Mouse (Mus musculus): ENCODE results near the gene Cask.
A peak's percentile ranks its signal among the peaks of the same experiment; 100 is the strongest.

Cask gene

DNA sequence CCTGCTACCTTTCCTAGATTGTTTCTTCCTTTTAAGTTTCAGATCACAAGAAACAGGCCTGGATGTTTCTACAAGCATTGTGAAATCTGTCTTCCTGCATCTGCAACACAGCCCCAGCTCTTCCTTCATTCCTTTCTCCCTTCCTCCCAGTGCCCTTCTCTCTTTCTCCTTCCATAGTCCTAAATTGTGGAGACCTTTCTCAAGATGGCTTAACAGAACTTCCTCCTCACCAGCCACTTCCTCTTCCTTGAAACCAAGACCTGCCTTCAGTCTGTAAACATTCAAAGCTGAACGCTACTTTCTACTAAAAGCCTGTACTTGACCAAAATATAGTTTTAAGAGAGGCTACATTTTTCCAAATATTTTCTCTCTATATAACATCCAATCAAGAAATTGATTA lies 214.8 kb downstream of the Cask start:
- DNase-seq (ENCODE audit: low read depth, low spot score) = no peak

DNA sequence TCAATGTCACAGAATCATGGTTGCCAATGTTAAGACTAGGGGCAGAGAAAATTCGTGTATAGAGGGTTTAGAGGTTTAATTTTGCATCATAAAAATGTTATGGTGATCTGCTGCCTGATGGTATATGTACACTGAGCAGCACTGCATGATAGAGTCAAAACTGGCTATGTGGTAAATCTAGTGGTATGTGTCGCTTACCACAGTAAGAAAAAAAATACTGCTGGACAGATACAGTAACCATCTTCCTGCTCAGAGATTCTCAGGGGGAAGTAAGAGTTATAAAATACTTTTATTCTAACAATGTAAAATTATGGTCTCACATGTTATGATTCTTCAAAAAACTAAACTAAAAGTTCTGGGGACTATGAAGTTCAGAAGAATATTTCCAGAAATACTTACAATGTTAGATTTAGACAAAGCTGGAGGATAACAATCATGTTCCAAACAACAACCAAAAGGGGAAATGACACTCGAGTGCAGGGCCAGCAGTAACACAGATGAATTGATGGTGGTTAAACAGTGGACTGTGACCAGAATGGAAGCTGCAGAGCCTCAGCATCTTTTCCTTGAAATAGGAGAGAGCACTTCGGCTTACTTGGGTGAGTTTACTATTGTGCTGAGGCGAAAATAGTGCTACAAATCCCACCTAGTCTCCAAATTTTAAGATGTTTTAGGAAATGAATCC lies 219.4 kb downstream of the Cask start, which contains the start of gene Gpr34:
Gene Gpr34 (plus strand): TSS at position 491 of the 685 bp plus-strand sequence.
- no peak for DNase-seq (ENCODE audit: low read depth, low spot score)

DNA sequence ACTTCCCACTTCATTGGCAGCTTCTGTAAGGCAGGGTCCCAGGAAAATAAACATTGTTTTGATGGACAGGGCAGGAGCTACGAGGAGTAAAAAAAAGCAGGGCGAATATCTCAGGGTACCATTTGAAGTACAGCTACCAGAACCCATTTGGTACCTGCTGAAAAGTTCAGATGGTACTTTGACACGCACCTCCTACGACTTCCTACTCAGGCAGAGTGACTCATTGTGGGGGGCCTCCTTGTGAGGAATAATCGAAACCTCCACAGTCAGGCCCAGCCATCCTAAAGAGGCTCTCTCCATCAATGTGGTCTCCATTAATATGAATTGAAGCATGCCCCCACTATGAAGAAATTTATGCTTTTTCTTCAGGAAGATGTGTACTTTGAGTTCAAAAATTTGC lies 228.5 kb downstream of the Cask start:
- DNase-seq (ENCODE audit: low read depth, low spot score) = no peak

- no peak for DNase-seq (ENCODE audit: low read depth, low spot score)
These were observed 229.7 kb downstream of the Cask start for GRCm38 (mm10) chrX:13621473-13621872.

- DNase-seq (ENCODE audit: low read depth, low spot score) = no peak
These were observed 232.7 kb downstream of the Cask start for GRCm38 (mm10) chrX:13618476-13618875.

GRCm38 (mm10) chrX:13617294-13617693 lies 233.9 kb downstream of the Cask start:
- DNase-seq (ENCODE audit: low read depth, low spot score) = no peak

GRCm38 (mm10) chrX:13616726-13617125 lies 234.4 kb downstream of the Cask start:
- no peak for DNase-seq (ENCODE audit: low read depth, low spot score)

GRCm38 (mm10) chrX:13612115-13612514 lies 239.1 kb downstream of the Cask start:
- no peak for DNase-seq (ENCODE audit: low read depth, low spot score)

DNA sequence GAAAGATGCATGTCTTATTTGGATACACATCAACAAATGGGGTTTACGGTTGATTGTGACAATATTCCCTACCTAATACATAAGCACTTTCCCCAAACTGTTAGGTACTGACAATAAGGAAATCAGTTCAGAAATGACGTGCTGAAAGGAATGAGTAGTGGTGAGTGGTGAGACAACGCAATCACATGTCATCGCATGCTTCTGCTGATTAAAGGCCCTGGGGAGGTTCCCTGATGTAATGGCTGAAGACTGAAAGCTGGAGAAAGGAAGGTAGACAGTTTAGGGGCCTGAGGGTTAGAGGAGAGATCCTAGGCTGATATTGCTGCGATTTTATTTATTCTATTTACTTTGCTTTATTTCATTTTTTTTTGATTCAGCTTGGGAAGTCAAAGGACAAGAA lies 240.1 kb downstream of the Cask start:
- no peak for DNase-seq (ENCODE audit: low read depth, low spot score)

DNA sequence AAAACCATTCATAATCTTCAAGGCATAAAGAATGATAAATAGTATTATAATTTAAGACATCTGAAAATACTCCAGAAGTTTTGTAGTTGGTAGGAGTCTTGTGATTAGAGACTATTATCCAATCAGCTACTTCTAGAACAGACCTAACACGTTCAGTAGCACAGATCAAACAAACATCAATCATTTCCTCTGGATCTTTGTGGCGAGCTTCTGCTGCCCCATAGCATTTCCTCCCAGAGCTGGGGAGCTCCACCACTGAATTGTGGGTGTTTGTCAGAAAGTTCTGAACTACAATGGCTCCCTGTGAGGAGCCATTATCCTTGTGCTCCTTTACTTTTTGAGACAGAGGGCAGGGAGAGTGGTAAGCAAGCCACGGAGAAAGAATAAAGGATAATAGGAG lies 243.4 kb downstream of the Cask start:
- DNase-seq (ENCODE audit: low read depth, low spot score) = no peak

DNA sequence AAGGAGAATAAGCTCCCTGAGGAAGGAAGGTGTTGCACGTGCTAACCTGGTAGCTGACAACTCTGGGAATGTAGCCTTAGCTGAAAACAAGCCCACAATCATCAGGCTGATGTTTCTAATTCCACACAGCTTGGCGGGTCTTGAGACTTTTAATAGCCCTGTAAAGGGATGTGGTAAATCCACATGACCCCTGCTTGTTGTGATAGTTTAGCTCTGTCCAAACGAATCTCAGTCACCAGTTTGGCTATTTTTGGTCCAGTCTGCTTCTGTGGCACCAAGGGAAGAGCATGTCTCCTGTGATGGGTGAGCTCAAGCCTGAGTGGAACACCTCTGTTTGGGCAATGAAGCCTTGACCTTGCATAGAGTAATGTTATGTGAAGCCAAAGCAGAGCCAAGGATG lies 244.4 kb downstream of the Cask start:
- DNase-seq (ENCODE audit: low read depth, low spot score) = no peak

DNA sequence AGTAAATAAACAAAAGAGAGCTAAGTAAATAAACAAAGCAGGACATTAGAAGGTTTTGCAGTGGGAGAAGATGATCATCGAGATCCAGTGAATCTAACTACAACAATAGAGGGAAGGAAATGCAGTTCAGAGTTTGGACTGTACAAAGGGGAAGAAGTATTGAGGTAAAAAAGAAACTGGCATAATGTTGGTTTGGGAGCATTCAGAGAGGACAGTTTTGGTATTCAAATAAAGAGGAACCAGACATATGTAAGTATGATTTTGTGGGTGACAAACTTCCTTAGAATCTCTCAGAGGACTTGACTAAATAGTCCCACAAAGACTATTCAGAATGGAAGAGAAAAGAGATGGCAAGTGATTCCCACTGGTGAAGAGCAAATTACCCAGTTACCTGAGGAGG lies 251.2 kb downstream of the Cask start:
- no peak for DNase-seq (ENCODE audit: low read depth, low spot score)

DNA sequence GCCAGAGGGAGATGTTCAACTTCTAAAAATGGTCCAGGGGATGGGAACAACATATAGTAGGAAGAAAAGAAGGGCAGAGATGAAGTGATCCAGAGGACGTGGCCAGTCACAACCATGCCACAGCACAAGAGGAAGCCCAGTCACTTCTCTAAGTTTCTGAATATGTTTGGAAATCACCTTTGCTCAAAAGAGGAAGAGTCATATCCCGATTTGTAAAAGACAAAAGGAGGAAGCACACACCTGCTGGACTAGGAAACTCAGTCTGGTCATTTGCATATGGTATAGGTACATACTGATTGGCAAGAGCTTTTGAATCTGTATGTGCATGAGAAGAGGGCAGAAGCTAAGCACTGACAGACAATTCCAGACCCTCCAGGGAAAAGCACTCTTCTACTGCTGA lies 251.8 kb downstream of the Cask start:
- no peak for DNase-seq (ENCODE audit: low read depth, low spot score)

GRCm38 (mm10) chrX:13577647-13578046 lies 273.5 kb downstream of the Cask start:
- no peak for DNase-seq (ENCODE audit: low read depth, low spot score)

GRCm38 (mm10) chrX:13576606-13577005 lies 274.6 kb downstream of the Cask start:
- DNase-seq (ENCODE audit: low read depth, low spot score) = peak; percentile 51

GRCm38 (mm10) chrX:13574872-13575271 lies 276.3 kb downstream of the Cask start:
- no peak for DNase-seq (ENCODE audit: low read depth, low spot score)

DNA sequence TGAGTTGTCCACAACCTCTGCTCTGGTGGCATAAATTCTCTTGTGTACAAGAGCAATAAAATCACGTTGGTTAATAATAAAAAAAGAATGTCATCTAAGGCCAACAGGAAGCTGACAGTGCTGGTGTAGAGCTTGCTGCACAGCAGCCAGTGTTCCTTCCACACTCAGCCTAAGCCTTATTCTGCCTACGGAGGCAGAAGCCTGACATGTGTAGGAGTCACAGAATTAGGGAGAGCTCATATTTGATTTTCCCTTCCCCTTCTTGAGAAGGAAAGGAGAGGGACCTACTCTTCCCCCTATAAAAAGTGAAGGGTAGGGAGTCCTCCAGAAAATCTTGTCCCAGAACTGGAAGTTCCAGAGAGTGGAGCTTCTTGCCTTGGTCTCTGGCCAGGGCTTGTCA lies 276.9 kb downstream of the Cask start:
- no peak for DNase-seq (ENCODE audit: low read depth, low spot score)

GRCm38 (mm10) chrX:13554504-13554903 lies 296.7 kb downstream of the Cask start:
- no peak for DNase-seq (ENCODE audit: low read depth, low spot score)

- DNase-seq (ENCODE audit: low read depth, low spot score) = no peak
These were observed 298.9 kb downstream of the Cask start for GRCm38 (mm10) chrX:13552288-13552687.

DNA sequence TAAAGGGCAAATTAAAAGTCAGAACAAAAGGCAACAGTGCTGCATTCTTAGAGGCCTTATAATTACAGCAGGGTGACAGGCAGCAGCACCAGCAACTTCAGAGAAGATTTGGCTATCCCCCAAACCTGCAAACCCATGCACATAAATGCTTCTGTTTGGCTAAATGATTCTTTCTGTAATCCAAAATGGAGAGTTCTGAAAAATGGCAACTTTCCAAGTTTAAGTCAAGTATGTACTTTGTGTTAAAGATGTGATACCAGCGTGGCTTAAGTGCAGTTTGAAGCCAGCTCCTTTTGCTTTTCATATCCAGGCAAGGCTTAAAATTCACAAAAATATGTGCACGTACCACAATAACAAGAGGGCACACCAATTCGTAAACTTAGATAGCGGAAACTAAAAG lies 299.6 kb downstream of the Cask start:
- DNase-seq (ENCODE audit: low read depth, low spot score) = no peak

GRCm38 (mm10) chrX:13549100-13549499 lies 302.1 kb downstream of the Cask start:
- DNase-seq (ENCODE audit: low read depth, low spot score) = peak; percentile 76

DNA sequence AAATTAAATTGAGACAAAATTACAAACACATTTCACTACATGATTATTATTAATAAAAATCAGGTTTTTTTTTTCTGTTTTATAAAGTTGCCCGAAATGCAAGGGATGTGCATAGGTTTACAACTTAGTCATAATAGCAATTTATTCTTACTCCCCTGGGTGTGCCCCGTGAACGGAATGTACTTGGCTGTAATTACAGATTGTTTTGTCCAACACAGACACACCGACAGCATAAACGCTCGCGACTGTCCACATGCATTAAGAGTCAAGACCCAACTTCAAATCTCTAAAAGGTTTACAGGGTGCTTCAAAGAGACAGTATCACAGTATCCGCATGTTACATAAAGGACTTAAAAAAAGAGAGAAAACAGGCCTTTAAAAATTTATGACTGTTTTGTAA lies 329.9 kb downstream of the Cask start:
- no peak for DNase-seq (ENCODE audit: low read depth, low spot score)

GRCm38 (mm10) chrX:13520566-13520965 lies 330.6 kb downstream of the Cask start:
- no peak for DNase-seq (ENCODE audit: low read depth, low spot score)

GRCm38 (mm10) chrX:13519408-13519783 lies 331.8 kb downstream of the Cask start:
- no peak for DNase-seq (ENCODE audit: low read depth, low spot score)

All from 3T3-L1 (cell line).